Mouse (Mus musculus): ENCODE results near the gene Slc13a1. TPM values are rescaled to one million over a fixed set of nuclear protein-coding genes. Genes with fewer than 3 reads are reported as not detected.

Gene Slc13a1
- polyA plus RNA-seq, 1 experiment from 2014 or later = not detected

- no peak overlapping the region for H3K4me2 ChIP-seq (ENCODE audit: low read depth, low read length)
- no peaks in the 10 kb centered on the region for H3K27me3 ChIP-seq (ENCODE audit: control insufficient read depth, insufficient read depth, low read depth, low read length)
- H3K36me3 ChIP-seq (ENCODE audit: control insufficient read depth, insufficient read depth, low read length) = no peaks in the 10 kb centered on the region
- no peak overlapping the region for H3K9ac ChIP-seq (ENCODE audit: low read length)
- no peak overlapping the region for H3K4me3 ChIP-seq (ENCODE audit: low read length)
- no peak overlapping the region for H3K27ac ChIP-seq (ENCODE audit: low read length)
- 51% methylated on average over 2 of the region's 2 CpGs for WGBS
- ATAC-seq (ENCODE audit: low read depth) = no peak
- no peaks in the 10 kb centered on the region for H3K4me1 ChIP-seq (replicated peaks; ENCODE audit: control insufficient read depth, insufficient read depth, low read length)
- no peaks in the 10 kb centered on the region for H3K9me3 ChIP-seq (ENCODE audit: control insufficient read depth, low read length)
Observed at GRCm38 (mm10) chr6:24172736-24173135, 4.8 kb upstream of the Slc13a1 start.

GRCm38 (mm10) chr6:24166772-24167171, 1.1 kb downstream of the Slc13a1 start:
- H3K9me3 ChIP-seq (ENCODE audit: control insufficient read depth, low read length) = no peaks in the 10 kb centered on the region
- no peaks in the 10 kb centered on the region for H3K36me3 ChIP-seq (ENCODE audit: control insufficient read depth, insufficient read depth, low read length)
- no peak overlapping the region for H3K9ac ChIP-seq (ENCODE audit: low read length)
- 60% methylated on average over 6 of the region's 6 CpGs for WGBS
- no peaks in the 10 kb centered on the region for H3K27me3 ChIP-seq (ENCODE audit: control insufficient read depth, insufficient read depth, low read depth, low read length)
- no peak overlapping the region for H3K4me3 ChIP-seq (ENCODE audit: low read length)
- no peaks in the 10 kb centered on the region for H3K4me1 ChIP-seq (replicated peaks; ENCODE audit: control insufficient read depth, insufficient read depth, low read length)
- no peak overlapping the region for H3K4me2 ChIP-seq (ENCODE audit: low read depth, low read length)
- peak; percentile 28; the same call in 1 of the 2 replicates for ATAC-seq (ENCODE audit: low read depth)
- H3K27ac ChIP-seq (ENCODE audit: low read length) = no peak overlapping the region

GRCm38 (mm10) chr6:24165249-24165648, 2.6 kb downstream of the Slc13a1 start:
- ATAC-seq (ENCODE audit: low read depth) = no peak
- WGBS = 38% methylated on average over 3 of the region's 3 CpGs

GRCm38 (mm10) chr6:24159795-24160194, 8.1 kb downstream of the Slc13a1 start:
- 79% methylated on average over 1 of the region's 1 CpGs for WGBS
- H3K9me3 ChIP-seq (ENCODE audit: control insufficient read depth, low read length) = no peaks in the 10 kb centered on the region
- no peak overlapping the region for H3K4me2 ChIP-seq (ENCODE audit: low read depth, low read length)
- H3K4me3 ChIP-seq (ENCODE audit: low read length) = no peak overlapping the region
- no peak overlapping the region for H3K27ac ChIP-seq (ENCODE audit: low read length)
- no peak overlapping the region for H3K9ac ChIP-seq (ENCODE audit: low read length)
- H3K27me3 ChIP-seq (ENCODE audit: control insufficient read depth, insufficient read depth, low read depth, low read length) = no peaks in the 10 kb centered on the region
- H3K4me1 ChIP-seq (replicated peaks; ENCODE audit: control insufficient read depth, insufficient read depth, low read length) = no peaks in the 10 kb centered on the region
- H3K36me3 ChIP-seq (ENCODE audit: control insufficient read depth, insufficient read depth, low read length) = no peaks in the 10 kb centered on the region
- no peak for ATAC-seq (ENCODE audit: low read depth)

More at GRCm38 (mm10) chr6:24165249-24165648, 2.6 kb downstream of the Slc13a1 start:
- Histone ChIP-seq H3K4me3 (ENCODE audit: low read length) (no peak overlapping the region), H3K9ac (ENCODE audit: low read length) (no peak overlapping the region), H3K9me3 (ENCODE audit: control insufficient read depth, low read length) (no peaks in the 10 kb centered on the region), H3K27ac (ENCODE audit: low read length) (no peak overlapping the region), H3K36me3 (ENCODE audit: control insufficient read depth, insufficient read depth, low read length) (no peaks in the 10 kb centered on the region), H3K4me1 (replicated peaks; ENCODE audit: control insufficient read depth, insufficient read depth, low read length) (no peaks in the 10 kb centered on the region), H3K27me3 (ENCODE audit: control insufficient read depth, insufficient read depth, low read depth, low read length) (no peaks in the 10 kb centered on the region), H3K4me2 (ENCODE audit: low read depth, low read length) (no peak overlapping the region)

- no peak overlapping the region for H3K27ac ChIP-seq (ENCODE audit: low read length)
- H3K4me1 ChIP-seq (replicated peaks; ENCODE audit: control insufficient read depth, insufficient read depth, low read length) = no peaks in the 10 kb centered on the region
- H3K27me3 ChIP-seq (ENCODE audit: control insufficient read depth, insufficient read depth, low read depth, low read length) = no peaks in the 10 kb centered on the region
- H3K9me3 ChIP-seq (ENCODE audit: control insufficient read depth, low read length) = no peaks in the 10 kb centered on the region
- ATAC-seq (ENCODE audit: low read depth) = no peak
- WGBS = 55% methylated on average over 4 of the region's 4 CpGs
- H3K4me3 ChIP-seq (ENCODE audit: low read length) = no peak overlapping the region
- H3K36me3 ChIP-seq (ENCODE audit: control insufficient read depth, insufficient read depth, low read length) = no peaks in the 10 kb centered on the region
- H3K4me2 ChIP-seq (ENCODE audit: low read depth, low read length) = no peak overlapping the region
- no peak overlapping the region for H3K9ac ChIP-seq (ENCODE audit: low read length)
Observed at GRCm38 (mm10) chr6:24154901-24155300, 13.0 kb downstream of the Slc13a1 start.

- Histone ChIP-seq H3K4me1 (replicated peaks; ENCODE audit: control insufficient read depth, insufficient read depth, low read length) (no peaks in the 10 kb centered on the region), H3K36me3 (ENCODE audit: control insufficient read depth, insufficient read depth, low read length) (no peaks in the 10 kb centered on the region), H3K4me3 (ENCODE audit: low read length) (no peak overlapping the region), H3K4me2 (ENCODE audit: low read depth, low read length) (no peak overlapping the region), H3K27me3 (ENCODE audit: control insufficient read depth, insufficient read depth, low read depth, low read length) (no peaks in the 10 kb centered on the region), H3K27ac (ENCODE audit: low read length) (no peak overlapping the region), H3K9ac (ENCODE audit: low read length) (no peak overlapping the region), H3K9me3 (ENCODE audit: control insufficient read depth, low read length) (no peaks in the 10 kb centered on the region)
- ATAC-seq (ENCODE audit: low read depth) = no peak
- WGBS = 88% methylated on average over 4 of the region's 4 CpGs
Observed at GRCm38 (mm10) chr6:24132951-24133350, 34.9 kb downstream of the Slc13a1 start.

GRCm38 (mm10) chr6:24122632-24123031, 45.3 kb downstream of the Slc13a1 start:
- Histone ChIP-seq H3K27me3 (ENCODE audit: control insufficient read depth, insufficient read depth, low read depth, low read length) (no peaks in the 10 kb centered on the region), H3K9me3 (ENCODE audit: control insufficient read depth, low read length) (no peaks in the 10 kb centered on the region), H3K4me3 (ENCODE audit: low read length) (no peak overlapping the region), H3K4me2 (ENCODE audit: low read depth, low read length) (no peak overlapping the region), H3K4me1 (replicated peaks; ENCODE audit: control insufficient read depth, insufficient read depth, low read length) (no peaks in the 10 kb centered on the region), H3K36me3 (ENCODE audit: control insufficient read depth, insufficient read depth, low read length) (no peaks in the 10 kb centered on the region), H3K27ac (ENCODE audit: low read length) (no peak overlapping the region), H3K9ac (ENCODE audit: low read length) (no peak overlapping the region)
- no peak for ATAC-seq (ENCODE audit: low read depth)

GRCm38 (mm10) chr6:24111614-24112013, 56.3 kb downstream of the Slc13a1 start:
- Histone ChIP-seq H3K4me3 (ENCODE audit: low read length) (no peak overlapping the region), H3K27me3 (ENCODE audit: control insufficient read depth, insufficient read depth, low read depth, low read length) (no peaks in the 10 kb centered on the region), H3K4me1 (replicated peaks; ENCODE audit: control insufficient read depth, insufficient read depth, low read length) (no peaks in the 10 kb centered on the region), H3K9ac (ENCODE audit: low read length) (no peak overlapping the region), H3K27ac (ENCODE audit: low read length) (no peak overlapping the region), H3K36me3 (ENCODE audit: control insufficient read depth, insufficient read depth, low read length) (no peaks in the 10 kb centered on the region), H3K9me3 (ENCODE audit: control insufficient read depth, low read length) (no peaks in the 10 kb centered on the region), H3K4me2 (ENCODE audit: low read depth, low read length) (no peak overlapping the region)
- 92% methylated on average over 8 of the region's 8 CpGs for whole genome bisulfite sequencing
- no peak for ATAC-seq (ENCODE audit: low read depth)

GRCm38 (mm10) chr6:24108471-24108870, 59.4 kb downstream of the Slc13a1 start:
- no peaks in the 10 kb centered on the region for H3K27me3 ChIP-seq (ENCODE audit: control insufficient read depth, insufficient read depth, low read depth, low read length)
- H3K4me1 ChIP-seq (replicated peaks; ENCODE audit: control insufficient read depth, insufficient read depth, low read length) = no peaks in the 10 kb centered on the region
- no peaks in the 10 kb centered on the region for H3K36me3 ChIP-seq (ENCODE audit: control insufficient read depth, insufficient read depth, low read length)
- no peak overlapping the region for H3K4me2 ChIP-seq (ENCODE audit: low read depth, low read length)
- 87% methylated on average over 4 of the region's 4 CpGs for WGBS
- H3K4me3 ChIP-seq (ENCODE audit: low read length) = no peak overlapping the region
- H3K9me3 ChIP-seq (ENCODE audit: control insufficient read depth, low read length) = no peaks in the 10 kb centered on the region
- H3K9ac ChIP-seq (ENCODE audit: low read length) = no peak overlapping the region
- no peak for ATAC-seq (ENCODE audit: low read depth)
- H3K27ac ChIP-seq (ENCODE audit: low read length) = no peak overlapping the region

- H3K4me3 ChIP-seq (ENCODE audit: low read length) = no peak overlapping the region
- no peaks in the 10 kb centered on the region for H3K4me1 ChIP-seq (replicated peaks; ENCODE audit: control insufficient read depth, insufficient read depth, low read length)
- ATAC-seq (ENCODE audit: low read depth) = no peak
- no peak overlapping the region for H3K4me2 ChIP-seq (ENCODE audit: low read depth, low read length)
- H3K9ac ChIP-seq (ENCODE audit: low read length) = no peak overlapping the region
- H3K36me3 ChIP-seq (ENCODE audit: control insufficient read depth, insufficient read depth, low read length) = no peaks in the 10 kb centered on the region
- H3K9me3 ChIP-seq (ENCODE audit: control insufficient read depth, low read length) = no peaks in the 10 kb centered on the region
- no peaks in the 10 kb centered on the region for H3K27me3 ChIP-seq (ENCODE audit: control insufficient read depth, insufficient read depth, low read depth, low read length)
- 45% methylated on average over 3 of the region's 3 CpGs for WGBS
- no peak overlapping the region for H3K27ac ChIP-seq (ENCODE audit: low read length)
Observed at GRCm38 (mm10) chr6:24106157-24106556, 61.7 kb downstream of the Slc13a1 start.
